Mouse (Mus musculus) brain, embryonic 14.5 days (tissue): ENCODE data around the gene Zfp553. TPM values are rescaled to one million over a fixed set of nuclear protein-coding genes. Genes with fewer than 3 reads are reported as not detected.
"Not testable (repeated sequence)": the region's sequence is repeated elsewhere in the genome, so short reads cannot be mapped to it uniquely, and the experiment has no call there.

Experiments
- DNase-seq: peaks from one replicate; pipeline ENCODE4 v3.0.0-alpha.2; 2011; ENCODE audit warnings: low read depth
- CTCF ChIP-seq: fragments of 200-500 bp; IDR thresholded peaks from 2 replicates; pipeline ENCODE4 v1.5.1; 2012; ENCODE audit warnings: inconsistent platforms, mild to moderate bottlenecking, moderate library complexity, borderline replicate concordance; ENCODE audit not compliant: insufficient read depth, insufficient read length; ENCODE audit errors: extremely low read depth
- POLR2A ChIP-seq: fragments of 200-500 bp; IDR thresholded peaks from 2 replicates; pipeline ENCODE4 v1.6.1; 2012; ENCODE audit warnings: mild to moderate bottlenecking, inconsistent platforms, borderline replicate concordance; ENCODE audit not compliant: poor library complexity, insufficient read depth, insufficient read length, severe bottlenecking; ENCODE audit errors: extremely low read depth
- polyA plus RNA-seq: library from polyadenylated mRNA; depleted of rRNA; stranded (reverse); fragments of >200 nt; gene quantifications from 2 replicates; pipeline ENCODE4 v1.2.3, GENCODE M21; 2012

Zfp553 gene
- polyA plus RNA-seq, 1 experiment: 38.9 TPM

- DNase-seq: no peak
Observed at GRCm38 (mm10) chr7:127244658-127245510, 12.0 kb downstream of the Zfp553 start.

GRCm38 (mm10) chr7:127250511-127250910 lies 17.6 kb downstream of the Zfp553 start:
- not testable (repeated sequence) for DNase-seq

More at GRCm38 (mm10) chr7:127244658-127245510, 12.0 kb downstream of the Zfp553 start:
- no peak for TF ChIP-seq CTCF
- no peak for TF ChIP-seq POLR2A

- DNase-seq: peak; percentile 38
- TF ChIP-seq CTCF: peak; percentile 48; the same call in 1 of the 2 replicates
- no peak for TF ChIP-seq POLR2A
Observed at GRCm38 (mm10) chr7:127252414-127252813, 19.6 kb downstream of the Zfp553 start.

GRCm38 (mm10) chr7:127253341-127253740 lies 20.5 kb downstream of the Zfp553 start:
- no peak for TF ChIP-seq CTCF
- no peak for TF ChIP-seq POLR2A
- no peak for DNase-seq

GRCm38 (mm10) chr7:127253821-127254769 lies 21.2 kb downstream of the Zfp553 start:
- no peak for TF ChIP-seq CTCF
- TF ChIP-seq POLR2A: peak; percentile 78
- peak; percentile 100 for DNase-seq

- no peak for DNase-seq
- TF ChIP-seq POLR2A (no peak), CTCF (no peak)
Observed at GRCm38 (mm10) chr7:127255008-127255407, 22.1 kb downstream of the Zfp553 start.

GRCm38 (mm10) chr7:127255965-127256364 lies 23.1 kb downstream of the Zfp553 start:
- no peak for TF ChIP-seq POLR2A
- TF ChIP-seq CTCF: no peak
- no peak for DNase-seq

- no peak for TF ChIP-seq CTCF
- TF ChIP-seq POLR2A: no peak
- no peak for DNase-seq
Observed at GRCm38 (mm10) chr7:127256518-127256917, 23.7 kb downstream of the Zfp553 start.

GRCm38 (mm10) chr7:127259186-127259905 lies 26.5 kb downstream of the Zfp553 start:
- no peak for DNase-seq
- TF ChIP-seq CTCF (no peak), POLR2A (no peak)

GRCm38 (mm10) chr7:127260309-127261111 lies 27.6 kb downstream of the Zfp553 start, which contains the start of gene Dctpp1:
Gene Dctpp1 (minus strand): TSS chr7:127260709.
- peak; percentile 86 for TF ChIP-seq CTCF
- peak; percentile 85 for TF ChIP-seq POLR2A
- peak; percentile 100 for DNase-seq

- DNase-seq: no peak
- TF ChIP-seq POLR2A (no peak), CTCF (no peak)
Observed at GRCm38 (mm10) chr7:127262218-127262961, 29.5 kb downstream of the Zfp553 start.
